Mouse (Mus musculus): ENCODE data around the gene Prr29.
A peak's percentile ranks its signal among the peaks of the same experiment; 100 is the strongest.
"Not testable (repeated sequence)": the region's sequence is repeated elsewhere in the genome, so short reads cannot be mapped to it uniquely, and the experiment has no call there.

Gene Prr29

GRCm38 (mm10) chr11:106355382-106356128 is 9.7 kb upstream of the Prr29 start:
- no peak for DNase-seq

GRCm38 (mm10) chr11:106359350-106359749 is 5.9 kb upstream of the Prr29 start:
- DNase-seq = no peak

GRCm38 (mm10) chr11:106364712-106365111 is 560 bp upstream of the Prr29 start:
- DNase-seq = no peak

GRCm38 (mm10) chr11:106366316-106366715 is 1.0 kb downstream of the Prr29 start:
- peak; percentile 76 for DNase-seq

DNA sequence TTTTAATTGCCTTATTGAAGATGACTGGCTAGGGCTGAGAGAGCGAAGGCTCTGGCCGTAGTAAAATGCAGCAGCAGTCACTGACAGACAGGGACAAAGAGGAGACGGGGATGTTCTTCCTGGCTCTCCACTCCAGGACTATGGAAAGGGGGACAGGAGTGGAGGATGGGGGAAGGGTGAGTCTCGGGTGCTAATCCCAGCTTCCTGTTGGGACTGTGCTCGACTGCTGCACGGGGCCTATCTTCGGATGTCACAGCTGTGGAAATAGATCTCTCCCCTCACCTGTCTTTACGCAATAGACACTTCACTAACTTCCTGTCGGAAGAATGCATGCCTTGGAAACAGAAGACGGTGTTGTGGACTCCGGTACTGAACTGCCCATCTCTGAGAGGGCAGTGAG is 8.7 kb downstream of the Prr29 start:
- DNase-seq = no peak

DNA sequence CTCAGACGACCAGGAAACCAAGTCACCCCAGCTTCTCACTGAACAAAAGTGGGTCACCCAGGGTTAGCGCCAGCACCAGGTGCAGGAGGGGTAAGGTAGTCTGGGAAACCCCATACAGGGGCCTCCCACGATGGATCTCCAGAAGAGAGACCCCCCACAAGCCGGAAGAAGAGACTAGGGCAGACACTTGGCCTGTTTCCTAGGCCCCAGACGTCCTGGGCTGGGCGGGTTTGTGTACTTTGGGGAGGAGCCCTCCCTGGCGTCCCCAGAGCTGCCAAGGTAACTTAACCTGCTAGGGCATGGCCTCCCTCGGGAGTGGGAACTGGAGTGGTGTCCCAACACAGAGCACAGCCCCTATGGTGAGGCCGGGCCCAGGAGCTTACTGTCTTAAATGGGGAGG is 9.3 kb downstream of the Prr29 start:
- no peak for DNase-seq

DNA sequence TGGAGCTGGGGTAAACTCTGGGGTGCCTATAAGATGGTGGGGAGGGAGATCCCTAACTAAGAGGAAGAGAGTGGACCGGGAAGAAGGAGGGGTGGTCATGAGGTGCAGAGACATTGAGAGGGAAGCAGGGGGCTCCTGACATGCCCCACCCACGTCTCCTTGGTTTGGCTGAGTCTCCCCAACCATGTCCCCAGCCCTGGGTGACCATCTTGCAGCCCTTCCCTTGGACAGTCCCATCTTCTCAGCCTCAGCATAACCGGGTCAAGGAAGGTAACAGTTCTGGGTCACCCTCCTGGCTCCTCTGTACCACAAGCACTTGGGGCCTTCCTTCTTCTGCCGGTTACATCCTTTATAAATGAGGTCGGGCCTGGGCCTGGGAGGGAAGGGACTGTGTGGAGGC is 9.7 kb downstream of the Prr29 start:
- no peak for DNase-seq

GRCm38 (mm10) chr11:106381011-106381410 is 15.7 kb downstream of the Prr29 start:
- DNase-seq = no peak

GRCm38 (mm10) chr11:106381883-106382282 is 16.6 kb downstream of the Prr29 start:
- DNase-seq = peak; percentile 49

- peak; percentile 60 for DNase-seq
These were observed 17.2 kb downstream of the Prr29 start for GRCm38 (mm10) chr11:106382424-106382823.

DNA sequence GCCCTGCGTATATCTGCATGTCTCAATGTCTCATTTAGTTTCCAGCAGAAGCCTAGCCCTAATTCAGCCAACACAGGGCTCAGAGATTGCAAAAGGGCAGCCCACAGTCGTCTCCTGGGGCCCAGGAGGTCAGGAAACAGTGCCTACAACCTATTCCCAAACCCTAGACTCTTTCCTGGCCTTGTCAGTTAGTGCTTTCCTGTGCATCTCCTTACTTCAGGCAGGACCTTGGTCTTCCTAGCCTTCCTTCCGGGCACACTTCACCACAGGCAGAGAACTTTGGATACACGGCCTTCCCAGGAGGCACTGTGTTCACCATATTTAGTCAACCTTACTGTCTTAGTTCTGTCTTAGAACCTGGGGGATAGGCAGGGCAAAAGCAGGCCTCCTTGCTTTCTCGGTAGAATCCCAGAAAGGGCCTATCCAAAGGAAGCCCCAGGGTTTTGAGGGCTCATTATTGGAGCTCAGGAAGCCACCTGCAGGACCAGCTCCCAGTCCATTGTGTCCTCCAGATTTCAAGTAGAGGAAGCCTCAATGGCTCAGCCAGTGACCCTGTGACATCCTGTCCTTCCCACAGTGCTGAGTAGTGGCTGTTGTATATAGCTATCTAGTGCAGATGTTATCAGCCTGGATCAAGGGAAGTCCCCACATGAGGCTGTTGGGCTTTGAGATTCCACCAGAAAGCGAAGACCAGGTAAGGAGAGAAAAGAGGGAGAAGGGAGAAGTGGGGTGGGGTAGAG is 17.9 kb downstream of the Prr29 start:
- no peak for DNase-seq

DNA sequence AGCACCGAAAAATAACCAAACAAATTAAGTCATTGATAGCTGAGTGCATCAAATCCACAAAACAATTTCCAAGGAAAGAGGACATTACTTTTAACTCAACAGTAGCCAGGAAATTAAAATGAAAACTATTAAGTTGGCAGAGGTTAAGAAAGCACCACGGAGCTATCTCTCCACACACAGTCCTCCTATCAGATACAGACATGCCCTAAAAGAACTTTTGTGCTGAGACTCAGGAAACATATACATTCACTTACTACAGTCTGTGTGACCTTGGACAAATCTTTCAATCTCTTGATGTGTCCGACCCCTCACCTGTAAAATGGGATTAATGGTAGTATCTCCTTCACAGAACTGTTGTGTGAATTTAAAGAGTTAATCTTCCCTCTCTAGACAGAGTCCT is 21.1 kb downstream of the Prr29 start:
- no peak for DNase-seq

DNA sequence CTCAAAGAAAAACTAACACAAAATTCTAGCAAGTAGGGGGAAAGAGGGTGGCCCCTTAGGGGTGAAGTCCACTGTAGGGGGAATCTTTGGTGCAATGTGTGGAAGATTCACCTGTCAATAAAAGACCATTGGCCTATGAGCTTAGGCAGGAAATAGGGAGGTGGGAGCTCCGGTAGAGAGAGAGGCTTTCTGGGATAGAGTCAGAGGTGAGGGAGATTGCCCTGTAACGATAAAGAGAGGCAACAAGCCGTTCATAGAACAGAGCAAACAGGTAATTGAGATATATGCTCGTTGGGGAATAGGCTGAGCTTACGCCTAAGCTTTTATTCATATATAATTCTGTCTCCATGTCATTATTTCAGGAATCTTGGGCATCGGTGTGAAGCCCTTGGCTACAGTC is 21.7 kb downstream of the Prr29 start:
- no peak for DNase-seq

DNA sequence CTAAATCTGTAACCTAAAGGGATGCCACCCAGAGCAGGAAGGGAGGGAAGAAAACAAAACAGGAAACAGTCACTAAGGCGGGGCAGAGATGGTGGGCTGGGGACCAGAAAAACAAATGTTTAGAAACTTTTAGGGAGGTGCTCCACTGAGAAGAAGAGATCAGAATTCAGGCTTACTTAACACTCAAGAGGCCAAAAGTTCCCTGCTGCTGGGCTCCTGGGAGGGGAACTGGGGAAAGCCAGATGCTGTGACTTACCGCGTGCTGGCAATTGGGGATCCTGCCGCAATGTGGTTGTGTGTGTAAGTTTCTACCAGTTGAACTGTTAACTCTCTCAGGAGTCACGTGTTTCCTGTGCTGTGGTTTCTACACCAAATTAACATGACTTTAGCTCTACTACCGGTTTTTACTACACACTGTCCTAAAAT is 22.5 kb downstream of the Prr29 start, which contains the start of gene Icam2:
TSS of gene Icam2 (minus strand) at position 285 of the 426 bp plus-strand sequence.
- DNase-seq = no peak

DNA sequence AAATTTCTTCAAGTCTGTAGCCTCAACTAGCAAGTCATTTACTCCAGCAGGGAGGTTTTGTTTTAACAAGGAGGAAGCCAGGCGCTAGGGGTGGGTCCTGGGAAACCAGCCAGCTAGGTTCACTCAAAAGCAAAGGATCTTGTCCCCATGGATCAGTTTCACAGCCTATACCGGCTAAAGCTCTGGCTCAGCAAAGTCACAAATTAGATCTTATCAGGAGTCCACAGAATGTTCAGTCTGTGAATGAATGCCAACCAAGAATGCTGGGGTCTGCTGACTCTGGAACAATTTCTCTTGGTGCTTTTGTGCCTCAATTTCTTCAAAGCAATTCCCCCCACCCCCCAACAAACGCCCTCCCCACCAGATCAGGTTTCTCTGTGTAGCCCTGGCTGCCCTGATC is 24.3 kb downstream of the Prr29 start:
- peak; percentile 39 for DNase-seq

- peak; percentile 39 for DNase-seq
These were observed 25.5 kb downstream of the Prr29 start for GRCm38 (mm10) chr11:106390757-106391156.

- DNase-seq = peak; percentile 84
These were observed 26.4 kb downstream of the Prr29 start for GRCm38 (mm10) chr11:106391546-106392188.

GRCm38 (mm10) chr11:106392597-106393330 is 27.5 kb downstream of the Prr29 start:
- DNase-seq = no peak

DNA sequence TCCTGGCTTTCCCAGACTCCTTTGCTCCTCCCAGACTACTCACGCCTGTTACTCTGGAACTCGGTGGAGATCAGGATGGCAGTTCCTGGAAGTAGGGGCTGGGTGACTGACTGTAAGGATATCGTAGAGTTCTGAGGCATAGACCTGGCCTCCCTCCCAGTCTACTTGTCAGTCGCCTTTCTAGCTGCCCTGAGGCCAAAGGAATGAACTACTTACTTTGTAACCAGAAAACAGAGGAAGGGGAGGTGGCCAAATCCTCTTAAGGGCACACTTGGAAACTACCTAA is 28.0 kb downstream of the Prr29 start:
- DNase-seq = no peak

DNA sequence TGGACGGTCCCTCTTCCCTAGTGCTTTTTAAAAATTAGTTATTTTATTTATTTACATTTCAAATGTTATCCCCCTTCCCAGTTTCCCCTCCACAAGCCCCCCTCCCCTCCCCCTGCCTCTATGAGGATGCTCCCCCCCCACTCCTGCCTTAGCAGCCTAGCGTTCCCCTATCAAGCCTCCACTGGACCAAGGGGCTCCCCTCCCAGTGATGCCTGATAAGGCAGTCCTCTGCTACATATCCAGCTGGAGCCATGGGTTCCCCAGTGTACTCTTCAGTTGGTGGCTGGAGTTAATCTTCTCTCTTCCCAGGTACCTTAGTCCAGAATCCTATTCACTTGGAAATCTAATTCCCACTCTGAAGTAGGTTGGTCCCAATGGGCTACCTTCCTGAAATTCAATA is 28.8 kb downstream of the Prr29 start:
- DNase-seq = not testable (repeated sequence)

DNA sequence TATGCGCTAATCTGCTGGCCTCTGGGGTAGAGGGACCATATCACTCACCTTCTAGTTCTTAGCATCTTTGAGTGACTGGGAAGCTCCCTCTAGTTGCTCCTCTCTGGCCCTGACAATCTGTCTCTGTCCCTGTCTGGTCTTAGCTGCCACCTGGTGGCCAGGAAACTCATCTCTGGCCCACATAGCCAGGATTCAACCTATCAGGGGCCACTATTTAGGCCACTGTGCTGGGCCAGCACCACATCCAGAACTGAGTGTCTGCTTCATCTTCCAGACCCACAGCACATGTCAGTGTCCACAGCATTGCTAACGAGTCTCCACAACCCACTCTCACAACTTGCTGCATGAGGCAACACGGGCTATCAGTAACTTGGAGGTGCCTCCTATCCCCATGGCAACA is 32.4 kb downstream of the Prr29 start:
- DNase-seq = no peak

DNA sequence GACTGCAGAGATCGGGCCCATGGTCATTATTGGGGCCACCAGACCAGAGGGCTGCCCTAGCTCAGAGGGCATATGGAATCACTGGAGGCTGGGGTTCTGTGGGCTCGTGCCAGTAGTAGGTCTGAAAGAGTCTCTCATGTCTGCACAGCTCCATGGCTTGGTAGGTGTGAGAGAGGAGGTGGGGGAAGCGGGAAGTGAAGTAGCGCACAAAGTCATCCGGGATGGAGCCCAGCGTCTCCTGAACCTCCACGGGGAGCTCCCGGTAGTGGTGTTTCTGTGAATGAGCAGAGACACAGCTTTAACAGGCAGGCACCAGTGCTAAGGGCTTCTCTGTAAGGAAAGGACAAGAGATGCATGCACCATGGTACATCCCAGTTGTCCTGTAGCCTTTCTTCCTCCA is 33.2 kb downstream of the Prr29 start:
- DNase-seq = no peak

- DNase-seq = no peak
These were observed 44.7 kb downstream of the Prr29 start for GRCm38 (mm10) chr11:106410011-106410410.

All from kidney, postnatal 14 days (tissue).